In genomic region chr4:97924414-97924813, GRCm38 (mm10) we compare ENCODE assay signal across 11 mouse cellular contexts.
DNase-seq lines count a peak whose midpoint lies in the region; ATAC-seq and TF ChIP-seq lines count a peak whose summit lies in the region.
"Had no signal": no experiment of that assay in that cellular context is flagged by ENCODE, and none has a peak within 500 bp of the region (broad histone marks: within the 10 kb centered on the region; RNA-seq: fewer than 3 reads in every experiment).

No protein-coding gene starts in this region.

- H3K27me3 ChIP-seq in forebrain, embryonic 11.5 days (ENCODE audit: control insufficient read depth, insufficient read depth, low read length) = no peaks in the 10 kb centered on the region
- H3K27me3 ChIP-seq in forebrain, embryonic 10.5 days (ENCODE audit: poor library complexity, severe bottlenecking) = no peaks in the 10 kb centered on the region
- no peaks in the 10 kb centered on the region for H3K27me3 ChIP-seq in kidney, embryonic 16.5 days (ENCODE audit: insufficient read depth, low read length)
- H3K27me3 ChIP-seq in lung, postnatal 0 days (replicated peaks; ENCODE audit: insufficient read depth, low read length) = no peaks in the 10 kb centered on the region
- H3K27me3 ChIP-seq: embryonic facial prominence, embryonic 13.5 days had no signal

- H3K9ac ChIP-seq in forebrain, embryonic 11.5 days (ENCODE audit: low read length) = no peak overlapping the region
- no peak overlapping the region for H3K9ac ChIP-seq in kidney, embryonic 16.5 days (replicated peaks; ENCODE audit: low read length)
- no peak overlapping the region for H3K9ac ChIP-seq in lung, postnatal 0 days (replicated peaks; ENCODE audit: low read depth)
- H3K9ac ChIP-seq: embryonic facial prominence, embryonic 13.5 days had no signal

- DNase-seq in forebrain, embryonic 11.5 days (ENCODE audit: low spot score) = no peak
- DNase-seq in forebrain, embryonic 10.5 days (ENCODE audit: extremely low spot score, low spot score) = no peak
- no peak for DNase-seq in kidney, adult 11 months
- DNase-seq in cerebellum, adult 9-11 months = peak; percentile 63
- DNase-seq in lung, postnatal 0 days (ENCODE audit: low spot score) = no peak
- no peak for DNase-seq in right cerebral cortex, adult 2 months (ENCODE audit: low spot score in 2 of 2)
- no peak for DNase-seq in ovary, postnatal 14 days (ENCODE audit: low spot score)
- DNase-seq: B cell, adult 2 months had no signal

- H3K4me3 ChIP-seq in forebrain, embryonic 11.5 days (ENCODE audit: low read depth, low read length) = no peak overlapping the region
- no peak overlapping the region for H3K4me3 ChIP-seq in forebrain, embryonic 10.5 days
- no peak overlapping the region for H3K4me3 ChIP-seq in kidney, embryonic 16.5 days (ENCODE audit: low read length)
- no peak overlapping the region for H3K4me3 ChIP-seq in lung, postnatal 0 days (ENCODE audit: low read depth, low read length)
- H3K4me3 ChIP-seq: embryonic facial prominence, embryonic 13.5 days had no signal

- H3K4me2 ChIP-seq in forebrain, embryonic 11.5 days (ENCODE audit: low read depth, low read length, severe bottlenecking) = no peak overlapping the region
- no peak overlapping the region for H3K4me2 ChIP-seq in kidney, embryonic 16.5 days (replicated peaks; ENCODE audit: low read depth, low read length)
- no peak overlapping the region for H3K4me2 ChIP-seq in lung, postnatal 0 days (replicated peaks; ENCODE audit: low read depth, low read length)
- H3K4me2 ChIP-seq: embryonic facial prominence, embryonic 13.5 days had no signal

- ATAC-seq in forebrain, embryonic 11.5 days (replicated peaks; ENCODE audit: low FRiP score) = no peak
- no peak for ATAC-seq in kidney, embryonic 16.5 days (ENCODE audit: low FRiP score, low TSS enrichment)
- ATAC-seq in lung, postnatal 0 days = peak; percentile 48

- no peaks in the 10 kb centered on the region for H3K36me3 ChIP-seq in forebrain, embryonic 11.5 days (ENCODE audit: control insufficient read depth, insufficient read depth, low read length)
- H3K36me3 ChIP-seq in forebrain, embryonic 10.5 days (replicated peaks) = no peaks in the 10 kb centered on the region
- H3K36me3 ChIP-seq in kidney, embryonic 16.5 days (ENCODE audit: insufficient read depth, low read length) = no peaks in the 10 kb centered on the region
- H3K36me3 ChIP-seq in lung, postnatal 0 days (ENCODE audit: insufficient read depth, low read length) = no peaks in the 10 kb centered on the region
- H3K36me3 ChIP-seq: embryonic facial prominence, embryonic 13.5 days had no signal

- TF ChIP-seq CTCF in lung, postnatal 0 days (IDR thresholded peaks at IDR 0.05) = no peak

- H3K4me1 ChIP-seq in forebrain, embryonic 11.5 days (replicated peaks; ENCODE audit: control insufficient read depth, insufficient read depth, low read length) = peaks cover 13% of the 10 kb centered on the region; the same call in 1 of the 2 replicates
- peaks cover 44% of the 10 kb centered on the region for H3K4me1 ChIP-seq in forebrain, embryonic 10.5 days
- peaks cover 15% of the 10 kb centered on the region for H3K4me1 ChIP-seq in kidney, embryonic 16.5 days (ENCODE audit: insufficient read depth, low read length)
- H3K4me1 ChIP-seq in lung, postnatal 0 days (ENCODE audit: insufficient read depth, low read depth, low read length) = peaks cover 9% of the 10 kb centered on the region; the same call in 1 of the 2 replicates

- no peak for TF ChIP-seq EP300 in lung, postnatal 0 days (IDR thresholded peaks at IDR 0.05)

- peak overlapping the region; percentile 21; the same call in 1 of the 2 replicates for H3K27ac ChIP-seq in forebrain, embryonic 11.5 days (ENCODE audit: low read depth, low read length)
- no peak overlapping the region for H3K27ac ChIP-seq in forebrain, embryonic 10.5 days
- peak overlapping the region; percentile 38; the same call in 1 of the 2 replicates for H3K27ac ChIP-seq in kidney, embryonic 16.5 days (ENCODE audit: low read length)
- peak overlapping the region; percentile 77 for H3K27ac ChIP-seq in lung, postnatal 0 days (ENCODE audit: low read length)
- H3K27ac ChIP-seq: embryonic facial prominence, embryonic 13.5 days; macrophage had no signal

- WGBS in forebrain, embryonic 11.5 days = 63% methylated on average over 5 of the region's 5 CpGs
- WGBS in forebrain, embryonic 10.5 days = 72% methylated on average over 5 of the region's 5 CpGs
- WGBS in kidney, embryonic 16.5 days = 73% methylated on average over 5 of the region's 5 CpGs
- WGBS in lung, postnatal 0 days = 24% methylated on average over 5 of the region's 5 CpGs

- no peaks in the 10 kb centered on the region for H3K9me3 ChIP-seq in forebrain, embryonic 11.5 days (ENCODE audit: control insufficient read depth, low read length)
- H3K9me3 ChIP-seq in forebrain, embryonic 10.5 days = no peaks in the 10 kb centered on the region
- no peaks in the 10 kb centered on the region for H3K9me3 ChIP-seq in kidney, embryonic 16.5 days (ENCODE audit: low read length)
- no peaks in the 10 kb centered on the region for H3K9me3 ChIP-seq in lung, postnatal 0 days (ENCODE audit: low read length)
- H3K9me3 ChIP-seq: embryonic facial prominence, embryonic 13.5 days had no signal
